Mouse (Mus musculus): ENCODE measurements around the gene Plekhj1.
"Not testable (repeated sequence)": the region's sequence is repeated elsewhere in the genome, so short reads cannot be mapped to it uniquely, and the experiment has no call there.

Gene Plekhj1

DNA sequence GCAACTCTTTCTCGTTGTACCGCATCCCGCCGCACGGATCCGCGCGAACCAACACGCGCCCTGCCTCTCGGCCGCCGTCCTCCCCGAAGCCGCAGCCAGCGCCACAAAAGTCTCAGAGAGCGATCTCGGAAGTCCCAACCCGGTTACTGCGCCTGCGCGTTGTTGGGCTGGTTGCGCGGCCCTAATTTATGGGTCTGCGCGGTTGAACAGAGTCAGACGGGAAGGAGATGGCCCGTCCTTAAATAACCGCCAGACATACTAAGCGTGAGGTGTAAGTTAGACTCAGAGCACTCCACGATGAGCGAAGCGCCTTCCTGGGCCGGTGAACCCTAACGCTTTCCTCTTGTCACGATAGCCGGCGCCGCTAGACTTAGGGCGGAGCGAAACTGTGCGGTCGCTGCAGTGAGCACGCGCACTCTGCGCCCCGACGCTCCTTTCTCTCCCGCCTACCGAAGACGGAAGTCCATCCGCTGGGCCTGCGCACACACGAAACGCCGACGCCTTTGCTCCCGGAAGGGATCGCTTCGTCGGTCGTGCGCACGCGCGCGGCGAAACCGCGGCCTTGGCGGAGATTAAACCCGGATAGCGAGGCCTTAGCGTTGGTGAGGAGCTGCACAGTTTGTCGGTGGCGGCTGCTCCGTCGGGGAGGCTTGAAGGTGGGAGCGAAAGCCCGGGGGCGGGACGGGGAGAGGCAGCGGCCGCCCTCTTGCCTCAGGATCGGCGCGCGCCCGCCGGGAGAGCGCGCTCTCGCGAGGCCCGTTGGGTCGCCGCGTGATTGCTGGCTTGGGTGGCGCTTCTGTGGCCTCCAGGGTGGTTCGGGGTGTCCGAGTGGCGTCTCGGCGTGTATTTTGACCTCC lies at the start of gene Plekhj1, which contains the start of gene Sf3a2:
TSS of gene Plekhj1 (minus strand) at position 477 of the 857 bp plus-strand sequence.
TSS of gene Sf3a2 (plus strand) at position 49 of the 857 bp plus-strand sequence.
- peak; percentile 96 for DNase-seq

DNA sequence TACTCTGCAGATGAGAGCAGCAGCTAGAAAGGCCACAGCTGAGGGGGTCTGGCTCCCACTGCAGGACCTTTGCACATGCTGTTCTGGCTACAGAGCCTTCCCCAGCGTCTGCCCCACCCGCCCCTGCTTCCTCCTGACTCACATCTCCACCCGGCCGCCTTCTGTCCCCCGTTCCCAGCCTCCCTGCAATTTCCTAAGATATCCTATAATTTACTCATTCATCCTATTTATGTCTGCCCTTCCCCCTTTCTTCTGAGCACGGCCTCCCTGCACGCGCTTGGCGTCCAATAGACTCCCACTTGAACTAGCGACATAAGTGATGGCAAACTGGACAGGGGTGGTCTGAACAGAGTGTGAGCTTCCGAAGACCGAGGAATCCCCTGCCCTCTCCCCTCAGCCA lies 47.3 kb upstream of the Plekhj1 start:
- DNase-seq: no peak

DNA sequence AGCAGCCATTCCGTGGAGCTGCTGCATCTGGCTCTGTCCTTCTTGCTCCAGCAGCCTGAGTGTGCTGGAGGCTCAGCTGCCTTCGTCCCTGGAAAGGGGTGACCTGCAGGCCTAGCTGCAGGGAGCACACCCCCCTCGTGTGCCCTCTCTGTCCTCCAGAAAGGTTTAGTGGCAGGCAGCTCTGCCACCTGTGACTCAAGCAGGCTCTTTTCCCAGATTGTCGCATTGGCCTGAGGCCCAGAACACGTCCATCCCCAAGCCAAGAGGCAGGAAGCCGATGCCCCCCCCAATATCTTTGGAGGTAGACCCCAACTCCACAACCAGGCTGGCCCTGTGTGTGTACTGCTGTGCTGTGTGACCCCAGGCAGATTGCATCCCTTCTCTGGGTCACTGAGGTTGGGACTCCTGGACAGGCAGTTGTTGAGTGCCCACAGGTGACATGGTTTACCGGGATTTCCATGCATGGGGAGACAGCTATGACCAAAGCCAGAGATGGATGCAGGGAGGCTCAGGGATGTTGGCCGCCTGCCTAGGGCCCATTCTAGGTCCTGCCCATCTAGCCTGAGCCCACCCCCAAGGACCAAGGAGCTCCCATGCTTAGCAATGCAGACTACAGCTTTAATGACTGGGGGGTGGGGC lies 46.7 kb upstream of the Plekhj1 start:
- no peak for DNase-seq

DNA sequence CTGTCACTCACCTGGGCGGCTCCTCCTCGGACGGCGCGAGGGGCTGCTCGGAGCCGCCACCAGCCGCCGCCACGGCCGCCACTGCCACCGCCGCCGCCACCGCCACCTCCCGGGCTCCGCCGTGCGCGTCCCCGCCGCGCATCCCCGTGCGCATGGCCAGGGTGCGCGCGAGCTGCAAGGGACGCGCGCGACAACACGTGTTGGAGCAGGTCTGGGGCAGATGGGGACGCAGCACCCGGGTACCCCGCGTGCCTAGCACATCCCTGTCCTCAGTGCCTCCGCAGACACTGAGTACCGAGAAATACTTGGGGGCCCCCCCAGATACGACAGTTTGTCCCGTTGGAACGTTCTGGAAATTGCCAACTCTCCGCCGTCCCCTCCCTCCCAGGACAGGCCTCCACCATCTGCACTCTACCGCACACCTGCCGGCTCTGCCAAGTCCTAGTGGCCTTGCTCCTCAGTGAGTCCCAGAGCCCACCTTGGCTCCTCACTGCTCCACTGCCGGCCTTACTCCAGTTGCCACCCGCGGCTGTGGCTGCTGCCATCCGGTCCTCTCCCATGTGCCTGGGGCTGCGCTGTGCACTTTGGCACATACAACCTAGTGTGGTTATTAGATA lies 45.6 kb upstream of the Plekhj1 start, which contains the start of gene Lingo3:
TSS of gene Lingo3 (minus strand) at position 109 of the 617 bp plus-strand sequence.
- DNase-seq: no peak

DNA sequence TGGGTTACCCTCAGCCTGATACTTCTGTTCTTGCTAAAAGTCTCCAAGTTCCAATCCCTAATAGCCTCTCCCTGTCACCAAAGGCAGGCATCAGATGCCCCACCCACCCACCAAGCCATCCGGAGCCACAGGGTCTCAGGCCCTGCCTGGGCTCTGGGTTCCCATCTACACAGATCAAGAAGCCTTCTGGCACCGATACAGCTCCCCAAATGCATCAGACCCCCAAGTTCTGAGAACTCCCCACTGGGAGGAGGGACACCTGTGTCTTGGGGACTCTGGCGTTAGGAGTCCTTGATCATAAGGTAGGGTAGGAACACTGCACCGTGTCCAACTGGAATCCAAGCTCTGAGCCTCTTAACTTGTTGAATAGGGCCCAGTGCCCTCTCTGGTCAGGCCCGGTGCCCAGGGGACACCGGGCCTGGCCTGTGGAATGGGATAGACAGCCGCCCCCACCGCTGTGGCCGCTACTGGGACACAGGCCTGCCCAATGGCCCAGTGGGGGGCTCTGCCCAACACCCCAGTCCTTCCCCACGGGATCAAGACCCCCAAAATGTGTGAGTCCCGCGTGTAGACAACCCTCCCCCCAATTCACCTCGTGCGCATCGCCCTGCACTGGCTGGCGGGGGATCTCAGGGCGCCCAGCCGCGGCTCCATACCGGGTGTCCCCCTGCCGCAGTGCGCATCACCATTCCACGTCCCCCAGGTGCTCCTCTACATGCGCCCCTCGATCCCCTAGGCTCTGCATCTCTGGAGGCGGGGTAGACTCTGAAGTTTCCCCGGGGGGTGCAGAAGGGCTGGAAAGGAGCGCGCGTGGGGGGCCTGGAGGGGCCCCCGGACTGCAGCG lies 44.9 kb upstream of the Plekhj1 start:
- DNase-seq: no peak

DNA sequence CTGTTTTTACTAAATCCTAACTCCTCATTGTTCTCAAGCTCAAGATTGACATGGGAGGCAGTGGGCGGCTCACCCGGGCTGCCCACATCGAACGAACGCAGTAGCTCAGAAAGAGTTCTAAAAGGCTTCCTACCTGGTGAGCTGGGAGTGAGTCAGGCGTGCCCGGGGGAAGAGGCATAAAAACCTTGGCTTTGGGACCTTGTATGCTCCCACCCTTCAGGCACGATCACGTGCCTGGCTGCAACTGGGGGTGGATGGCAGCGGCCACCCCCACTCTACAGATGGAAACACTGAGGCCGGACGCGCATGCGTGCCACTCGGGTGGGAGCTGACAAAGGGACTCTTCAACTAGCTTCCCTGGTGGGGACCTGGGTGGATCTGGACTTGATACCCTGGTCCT lies 43.9 kb upstream of the Plekhj1 start:
- DNase-seq: no peak

DNA sequence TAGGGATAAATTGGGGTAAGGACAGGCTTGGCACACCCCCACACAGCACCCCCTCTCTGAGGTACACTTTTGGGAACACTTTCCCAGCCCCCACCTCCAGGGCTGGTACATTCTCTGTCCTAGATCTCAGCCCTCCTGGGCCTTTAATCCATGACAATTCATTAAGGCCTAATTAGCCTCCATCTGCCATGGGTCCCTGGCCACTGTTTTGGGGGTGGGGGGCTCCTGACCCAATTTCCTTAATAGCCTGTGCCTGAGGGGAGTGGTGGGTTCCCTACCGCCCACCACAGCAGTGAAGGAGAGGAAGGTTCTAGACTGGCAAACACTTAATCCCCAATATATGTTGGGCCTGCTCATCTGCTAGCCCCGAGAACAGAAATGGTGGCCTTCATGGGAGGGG lies 43.3 kb upstream of the Plekhj1 start:
- no peak for DNase-seq

DNA sequence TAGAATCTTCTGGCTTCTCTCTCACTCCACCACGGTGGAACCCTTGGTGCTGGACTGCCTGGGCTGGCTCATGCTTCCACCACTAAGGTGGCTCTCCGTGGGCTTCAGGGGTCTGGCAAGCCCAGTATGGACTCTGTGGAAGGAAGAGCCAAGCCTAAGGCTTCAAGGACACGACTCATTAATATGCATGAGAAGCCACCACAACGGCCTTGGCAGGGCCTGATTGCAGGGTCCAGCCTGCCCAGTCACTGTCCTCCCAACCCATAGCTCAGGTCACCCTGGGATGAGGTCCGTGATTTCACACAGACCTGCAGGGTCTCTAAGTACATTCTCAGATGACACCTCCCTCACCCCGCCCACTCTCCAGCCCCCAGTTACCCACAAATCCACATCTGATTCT lies 41.4 kb upstream of the Plekhj1 start:
- DNase-seq: no peak

DNA sequence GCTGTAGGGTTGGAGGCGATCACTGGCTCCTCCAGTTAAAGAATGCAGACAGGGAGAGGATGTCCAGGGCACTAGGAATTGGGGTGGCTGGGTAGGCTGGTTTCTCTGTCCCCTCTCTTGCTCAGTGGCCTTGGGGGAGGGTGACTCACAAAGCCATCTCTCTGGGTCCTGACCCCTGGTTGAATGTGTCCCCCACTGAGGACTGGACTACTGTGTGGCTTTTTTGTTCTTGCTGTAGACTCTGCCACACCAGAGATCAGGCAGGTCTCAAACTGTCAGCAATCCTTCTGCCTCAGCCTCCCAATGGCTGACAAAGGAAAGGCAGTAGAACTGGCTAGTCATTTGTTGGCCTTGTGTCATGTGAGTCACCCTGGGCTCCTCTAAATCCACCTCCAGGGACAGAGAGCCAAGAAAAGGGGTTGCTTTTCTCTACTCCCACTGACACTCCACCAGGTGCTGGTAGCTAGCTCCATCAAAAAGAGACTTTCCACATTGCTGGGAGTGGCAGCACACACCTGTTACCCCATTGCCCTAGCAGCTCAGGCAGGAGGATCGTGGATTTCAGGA lies 40.0 kb upstream of the Plekhj1 start:
- DNase-seq: no peak

DNA sequence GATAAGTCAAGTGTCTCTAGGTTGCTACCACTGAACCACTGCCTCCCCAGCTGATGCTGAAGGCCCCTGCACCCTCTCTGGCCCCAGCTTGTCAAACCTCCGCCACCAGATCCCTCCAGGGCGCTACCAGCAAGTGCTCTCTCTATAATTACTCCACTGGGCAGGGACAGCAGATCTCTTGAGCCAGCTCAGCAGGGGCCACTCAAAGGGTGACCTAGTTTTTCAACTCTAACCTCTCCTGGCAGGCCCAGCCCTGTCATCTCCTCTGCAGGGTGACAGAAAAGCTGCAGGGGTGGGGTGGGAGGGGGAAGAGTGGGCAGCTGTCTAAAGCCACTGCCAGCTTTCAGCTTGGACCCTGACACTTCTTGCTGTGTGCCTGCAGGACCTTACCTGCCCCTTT lies 39.4 kb upstream of the Plekhj1 start:
- DNase-seq: no peak

DNA sequence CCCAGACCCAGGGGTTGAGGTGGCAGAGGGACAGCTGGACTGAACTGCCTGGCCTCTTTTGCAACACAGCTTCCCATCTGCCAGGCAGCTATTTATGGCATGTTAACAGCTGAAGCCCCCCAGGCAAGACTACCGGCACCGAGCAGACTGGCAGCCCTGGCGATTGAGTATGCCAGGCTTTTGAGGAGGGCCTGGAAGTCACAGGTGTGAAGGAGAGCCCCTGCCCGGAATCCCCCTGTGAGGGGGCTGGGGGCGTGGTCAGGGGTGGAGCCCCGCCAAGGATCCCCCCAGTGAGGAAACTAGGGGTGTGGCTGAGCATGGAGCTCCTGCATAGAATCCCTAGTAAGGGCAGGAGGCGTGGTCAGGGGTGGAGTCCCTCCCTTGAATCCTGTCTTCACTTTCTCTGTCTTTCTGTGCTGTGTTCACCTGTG lies 38.5 kb upstream of the Plekhj1 start:
- no peak for DNase-seq

DNA sequence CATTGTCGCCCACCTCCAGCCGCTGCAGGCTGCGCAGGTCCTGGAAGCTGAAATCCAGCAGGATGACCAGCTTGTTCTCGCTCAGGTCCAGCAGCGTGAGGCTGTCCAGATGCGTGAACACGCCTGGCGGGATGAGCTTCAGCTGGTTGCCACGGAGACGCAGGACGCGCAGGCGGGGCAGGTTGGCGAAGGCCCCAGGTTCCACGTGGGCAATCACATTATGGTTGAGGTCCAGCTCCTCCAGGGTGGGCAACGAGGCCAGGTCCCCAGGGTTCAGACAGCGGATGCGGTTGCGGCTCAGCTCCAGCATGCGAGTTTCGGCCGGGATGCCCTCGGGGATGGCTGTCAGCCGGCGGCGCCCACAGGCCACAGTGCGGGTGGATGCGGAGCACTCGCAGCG lies 37.2 kb upstream of the Plekhj1 start:
- DNase-seq: no peak

DNA sequence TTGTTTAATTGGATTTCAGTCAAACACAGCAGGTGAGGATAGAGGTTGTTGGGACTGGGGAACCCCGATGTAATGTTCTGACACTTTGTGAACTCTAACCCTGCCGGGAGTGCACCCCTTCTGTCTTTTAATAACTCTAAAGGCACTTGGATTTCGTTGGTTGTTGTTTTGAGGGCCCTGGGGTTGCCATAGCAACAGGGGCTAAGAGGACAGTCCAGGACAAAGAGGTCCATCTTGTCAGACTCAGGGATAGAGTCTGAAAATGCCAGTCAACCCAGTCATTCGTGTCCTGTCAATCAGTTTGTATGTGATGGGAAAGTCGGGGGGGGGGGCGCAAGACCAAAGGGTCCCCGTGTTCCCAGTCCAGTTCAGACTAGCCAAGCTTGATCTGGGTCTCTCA lies 34.4 kb upstream of the Plekhj1 start:
- DNase-seq: no peak

DNA sequence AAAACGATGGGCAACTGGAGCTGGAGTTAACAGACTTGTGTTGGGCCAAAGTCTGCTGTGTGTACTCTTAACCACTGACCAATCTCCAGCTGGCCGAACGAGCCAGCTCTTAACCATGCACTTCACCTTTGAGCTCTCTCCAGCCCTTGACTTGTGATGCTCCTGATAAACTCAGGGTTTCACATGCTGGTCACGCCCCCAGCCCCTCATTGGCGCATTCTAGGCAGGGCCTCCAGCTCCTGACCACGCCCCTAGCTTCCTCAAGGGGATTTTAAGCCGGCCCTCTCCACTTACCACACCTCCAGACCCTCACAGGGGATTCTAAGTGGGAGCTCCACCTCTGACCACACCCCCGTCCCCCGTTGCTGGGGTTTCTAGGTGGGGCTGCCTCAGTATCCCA lies 32.7 kb upstream of the Plekhj1 start:
- peak; percentile 90 for DNase-seq

DNA sequence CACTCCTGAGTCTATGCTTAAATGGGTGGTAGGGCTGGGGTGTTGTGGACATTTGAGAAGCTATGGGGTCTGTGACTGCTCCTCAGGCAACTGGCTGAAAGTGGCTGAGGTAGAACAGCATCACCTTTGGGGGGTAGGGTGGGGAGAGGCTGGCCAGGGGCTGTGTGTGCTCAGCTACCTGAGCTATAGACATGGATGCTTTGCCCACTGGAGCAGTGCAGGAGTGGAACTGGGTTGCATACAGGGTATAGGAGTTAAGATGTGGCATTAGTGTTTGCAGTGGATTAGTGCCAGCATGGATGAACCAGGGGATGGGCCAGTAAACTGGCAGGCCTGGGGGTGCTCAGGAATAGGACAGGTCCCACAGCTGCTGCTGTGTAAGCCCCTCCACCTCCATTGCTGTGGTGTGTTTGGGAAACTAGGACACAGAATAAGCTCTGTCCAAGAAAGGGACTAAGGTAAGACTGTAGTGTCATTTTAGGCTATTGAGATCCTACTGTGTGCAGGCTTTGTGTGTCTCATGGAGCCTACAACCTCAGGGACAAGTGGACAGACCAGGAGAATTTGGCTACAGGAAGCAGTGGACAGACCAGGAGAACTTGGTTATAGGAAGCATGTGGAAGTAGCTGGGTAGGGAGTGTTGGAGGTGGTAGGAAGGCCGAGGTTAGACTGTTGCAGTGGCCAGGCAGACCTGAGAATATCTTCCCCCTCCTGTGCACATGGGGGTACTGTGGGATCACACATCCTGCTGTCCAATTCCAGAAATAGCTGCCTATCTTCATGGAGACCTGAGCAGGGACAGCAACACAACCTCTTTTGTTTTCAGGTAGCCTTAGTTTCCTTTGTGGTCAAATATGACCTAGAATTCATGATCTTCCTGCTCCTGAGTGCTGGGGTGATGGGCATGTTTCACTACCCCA lies 31.2 kb upstream of the Plekhj1 start:
- no peak for DNase-seq

DNA sequence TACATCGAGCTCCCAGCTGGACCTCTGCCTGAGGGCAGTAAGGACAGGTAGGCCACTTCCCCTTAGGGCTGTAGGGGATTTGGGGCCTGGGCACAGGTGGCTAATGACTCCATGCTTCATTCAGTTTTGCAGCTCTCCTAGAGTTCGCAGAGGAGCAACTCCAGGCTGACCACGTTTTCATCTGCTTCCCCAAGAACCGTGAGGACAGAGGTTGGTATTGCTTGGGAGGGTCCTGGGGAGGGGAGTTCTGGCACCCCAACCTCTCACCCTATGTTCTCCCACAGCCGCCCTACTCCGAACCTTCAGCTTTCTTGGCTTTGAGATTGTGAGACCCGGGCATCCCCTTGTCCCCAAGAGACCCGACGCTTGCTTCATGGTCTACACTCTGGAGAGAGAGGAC lies 30.2 kb upstream of the Plekhj1 start:
- DNase-seq: not testable (repeated sequence)

DNA sequence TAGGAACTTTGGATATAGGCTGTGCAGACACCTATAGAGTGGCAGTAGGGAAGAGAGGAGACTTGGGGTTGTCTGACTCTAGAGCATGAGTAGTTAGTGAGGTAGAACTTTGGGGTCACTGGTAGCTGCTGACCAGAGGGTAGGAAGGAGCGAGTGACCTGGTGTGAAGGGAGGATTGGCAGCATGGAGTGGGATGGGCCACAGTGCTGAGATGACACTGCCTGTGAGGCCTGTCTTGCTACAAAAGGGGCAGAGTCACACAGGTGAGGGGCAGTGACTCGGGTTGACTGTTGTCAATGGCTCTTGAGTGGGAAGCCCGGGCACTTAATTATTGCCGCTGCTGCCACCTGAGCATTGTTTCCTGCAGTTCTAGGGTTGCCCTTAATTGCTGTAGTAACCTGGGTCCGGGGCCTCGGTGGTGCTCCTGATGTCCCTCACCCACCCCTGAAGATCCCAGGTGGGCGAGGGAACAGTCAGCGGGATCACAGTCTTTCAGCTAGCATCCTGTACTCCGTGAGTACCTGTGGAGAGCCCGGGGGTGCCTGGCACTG lies 29.5 kb upstream of the Plekhj1 start:
- no peak for DNase-seq

DNA sequence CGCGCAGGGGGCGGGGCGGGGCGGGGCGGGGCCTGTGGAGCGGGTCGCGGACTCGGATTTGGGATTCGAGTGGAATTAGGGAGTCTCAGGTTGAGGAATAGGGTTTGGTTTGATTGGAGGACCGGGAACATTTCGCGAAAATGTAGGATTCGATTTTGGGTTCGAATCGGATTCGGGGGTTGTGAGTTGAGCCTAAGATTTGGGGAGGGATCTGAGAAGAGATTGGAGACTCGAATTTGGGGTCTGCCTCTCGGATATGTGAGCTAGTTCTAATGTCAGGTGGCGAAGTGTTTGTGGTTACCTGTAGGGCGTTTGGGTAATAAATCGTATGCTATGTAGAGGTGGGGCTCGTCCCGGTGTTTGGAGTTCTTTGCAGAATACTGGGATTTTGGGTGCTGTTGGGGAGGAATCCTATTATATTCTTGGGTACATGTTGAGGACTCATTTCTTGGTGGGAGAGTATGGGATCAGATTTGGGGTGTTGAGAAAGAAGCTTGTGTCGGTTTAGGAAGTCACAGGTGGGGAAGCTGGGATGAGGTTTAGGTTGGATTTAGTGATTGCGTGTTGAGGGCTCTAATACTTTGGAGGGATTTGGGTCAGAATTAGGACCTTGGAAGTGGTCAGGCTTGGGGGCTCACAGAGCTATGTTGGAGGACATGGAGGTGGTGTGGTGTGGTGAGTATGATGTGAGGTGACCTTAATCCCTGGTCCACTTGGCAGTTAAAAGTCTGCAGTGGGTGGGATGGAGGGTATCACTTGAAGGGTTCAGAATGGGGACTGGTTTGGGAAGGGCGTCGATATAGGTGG lies 28.8 kb upstream of the Plekhj1 start:
- no peak for DNase-seq

DNA sequence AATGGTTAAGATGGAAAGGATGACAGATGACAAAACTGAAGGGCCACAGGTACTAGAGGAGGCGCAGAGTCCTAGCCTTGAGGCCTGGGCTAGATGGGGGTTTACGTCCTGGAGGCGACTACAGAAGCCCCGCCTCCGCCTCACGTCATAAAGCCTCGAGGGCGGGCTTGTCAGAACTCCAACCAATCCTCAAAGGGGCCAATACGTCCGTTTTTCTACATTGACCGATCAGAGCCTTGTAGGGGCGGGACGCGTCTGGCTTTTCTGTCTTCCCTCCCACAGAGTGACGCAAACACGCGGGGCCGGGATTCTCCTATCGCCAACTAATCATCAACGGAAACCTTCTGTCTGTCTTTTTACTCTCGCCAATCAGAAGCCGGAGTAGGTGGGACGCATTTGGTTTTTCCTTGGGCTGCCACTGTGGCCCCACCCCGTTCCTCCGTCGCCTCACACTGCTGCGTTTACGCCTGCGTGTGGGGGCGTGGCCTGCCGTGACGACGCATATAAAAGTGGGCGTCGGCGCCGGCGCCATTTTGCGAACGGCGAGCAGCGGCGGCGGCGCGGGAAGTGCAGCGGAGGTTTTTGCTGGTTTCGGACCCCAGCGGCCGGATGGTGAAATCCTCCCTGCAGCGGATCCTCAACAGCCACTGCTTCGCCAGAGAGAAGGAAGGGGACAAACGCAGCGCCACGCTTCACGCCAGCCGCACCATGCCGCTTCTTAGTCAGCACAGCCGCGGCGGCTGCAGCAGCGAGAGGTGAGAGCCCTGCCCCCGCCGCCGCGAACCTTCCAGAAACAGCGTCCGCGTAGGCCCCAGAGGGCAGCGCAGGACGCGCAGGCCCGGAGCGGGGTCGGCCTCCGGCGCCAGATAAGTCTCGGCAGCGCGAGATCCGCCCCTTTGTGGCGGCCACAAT lies 28.0 kb upstream of the Plekhj1 start, which contains the start of gene Oaz1:
TSS of gene Oaz1 (plus strand) at position 506 of the 912 bp plus-strand sequence.
- peak; percentile 100 for DNase-seq
